Mouse (Mus musculus): ENCODE data around the gene Rpl3l. TPM values are rescaled to one million over a fixed set of nuclear protein-coding genes. Genes with fewer than 3 reads are reported as not detected.

The Rpl3l gene
- total and polyA plus RNA-seq, 2 experiments from 2014 or later = not detected

DNA sequence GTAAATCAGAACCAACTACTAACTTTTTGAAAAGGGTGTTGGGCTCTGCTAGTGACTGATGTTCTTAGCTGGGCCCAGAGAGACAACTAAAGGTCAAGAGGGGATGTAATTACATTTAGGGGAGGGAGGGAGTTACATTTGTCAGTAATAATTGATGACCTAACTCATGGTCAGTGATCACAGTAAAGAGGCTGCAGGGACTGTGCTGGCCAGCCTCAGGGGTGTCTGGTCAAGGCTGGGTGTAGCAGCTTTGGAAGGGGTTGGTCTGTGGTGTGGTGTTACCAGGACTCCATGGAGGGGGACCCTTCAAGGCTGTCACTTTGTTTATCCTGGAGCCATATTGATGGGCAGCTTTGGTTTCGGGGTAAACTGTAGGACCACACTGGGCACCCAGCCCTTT is 29.8 kb downstream of the Rpl3l start:
- H3K4me2 ChIP-seq (ENCODE audit: low read depth) = no peak overlapping the region
- H3K27ac ChIP-seq (ENCODE audit: low read depth, low read length) = no peak overlapping the region
- no peaks in the 10 kb centered on the region for H3K36me3 ChIP-seq (ENCODE audit: insufficient read depth)
- no peak for DNase-seq
- WGBS = 86% methylated on average over 1 of the region's 1 CpGs
- peaks cover 28% of the 10 kb centered on the region for H3K27me3 ChIP-seq (ENCODE audit: insufficient read depth, low read length)
- H3K4me1 ChIP-seq (ENCODE audit: insufficient read depth) = peaks cover 2% of the 10 kb centered on the region; the same call in 1 of the 2 replicates
- TF ChIP-seq CTCF (IDR thresholded peaks at IDR 0.05; ENCODE audit: low read depth) = no peak
- no peak overlapping the region for H3K9ac ChIP-seq
- no peak for ATAC-seq
- no peaks in the 10 kb centered on the region for H3K9me3 ChIP-seq (ENCODE audit: low read length)
- no peak overlapping the region for H3K4me3 ChIP-seq (ENCODE audit: low read depth, low read length)

- no peaks in the 10 kb centered on the region for H3K27me3 ChIP-seq (ENCODE audit: insufficient read depth, low read length)
- DNase-seq (no peak), ATAC-seq (no peak)
- H3K4me3 ChIP-seq (ENCODE audit: low read depth, low read length) = no peak overlapping the region
- no peak overlapping the region for H3K4me2 ChIP-seq (ENCODE audit: low read depth)
- no peak overlapping the region for H3K27ac ChIP-seq (ENCODE audit: low read depth, low read length)
- H3K9ac ChIP-seq = no peak overlapping the region
- H3K9me3 ChIP-seq (ENCODE audit: low read length) = no peaks in the 10 kb centered on the region
- TF ChIP-seq CTCF (IDR thresholded peaks at IDR 0.05; ENCODE audit: low read depth) = no peak
- WGBS = 59% methylated on average over 5 of the region's 5 CpGs
- H3K36me3 ChIP-seq (ENCODE audit: insufficient read depth) = no peaks in the 10 kb centered on the region
- no peaks in the 10 kb centered on the region for H3K4me1 ChIP-seq (ENCODE audit: insufficient read depth)
These were observed 33.5 kb downstream of the Rpl3l start for GRCm38 (mm10) chr17:24761121-24761520.

DNA sequence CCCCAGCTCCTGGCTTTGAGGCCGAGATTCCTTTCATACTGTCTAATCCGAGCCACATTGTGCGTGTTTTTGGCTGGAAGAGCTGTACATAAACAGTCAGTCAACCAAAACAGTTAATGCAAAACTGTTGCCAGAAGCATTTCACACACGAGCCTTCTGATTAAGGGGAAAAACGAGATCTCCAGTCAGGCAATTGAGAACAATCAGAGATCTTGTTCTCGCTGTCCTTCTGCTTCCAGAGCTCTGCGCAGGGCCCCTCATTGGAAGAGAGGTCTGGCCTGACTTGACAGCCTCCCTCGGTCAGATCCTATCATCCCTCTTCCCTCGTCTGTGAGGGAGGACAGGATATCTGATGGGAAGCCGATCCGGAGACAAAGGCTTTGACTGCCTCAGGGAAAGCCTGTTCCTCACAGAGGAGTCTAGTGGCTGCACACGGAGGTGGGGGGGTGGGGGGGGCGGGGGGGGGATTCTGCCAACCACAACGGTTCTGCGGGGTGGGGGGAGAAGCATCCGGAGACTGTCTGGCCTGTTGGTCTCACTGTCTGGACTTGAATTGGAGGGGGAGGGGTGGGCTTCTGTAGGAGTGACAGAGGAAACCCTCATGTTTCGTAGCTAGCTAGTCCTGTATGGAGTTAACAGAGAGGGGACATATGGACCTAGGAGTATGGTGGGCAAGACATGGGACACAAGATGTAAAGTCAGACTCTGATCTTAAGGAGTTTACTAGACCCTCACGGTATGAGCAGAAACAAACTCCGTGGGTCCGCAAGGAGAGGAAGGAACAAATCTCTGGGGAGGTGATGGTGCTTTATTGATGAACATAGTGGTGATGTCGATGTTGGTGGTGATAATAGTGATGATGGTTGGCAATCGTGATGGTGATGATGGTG is 37.6 kb downstream of the Rpl3l start:
- Histone ChIP-seq H3K4me2 (ENCODE audit: low read depth) (no peak overlapping the region), H3K9me3 (ENCODE audit: low read length) (no peaks in the 10 kb centered on the region), H3K9ac (no peak overlapping the region), H3K36me3 (ENCODE audit: insufficient read depth) (no peaks in the 10 kb centered on the region), H3K4me3 (ENCODE audit: low read depth, low read length) (no peak overlapping the region), H3K27ac (ENCODE audit: low read depth, low read length) (no peak overlapping the region), H3K27me3 (ENCODE audit: insufficient read depth, low read length) (no peaks in the 10 kb centered on the region; the same call in 1 of the 2 replicates), H3K4me1 (ENCODE audit: insufficient read depth) (no peaks in the 10 kb centered on the region)
- ATAC-seq (no peak; the same call in 1 of the 2 replicates), DNase-seq (peak; percentile 26)
- no peak for TF ChIP-seq CTCF (IDR thresholded peaks at IDR 0.05; ENCODE audit: low read depth)
- 47% methylated on average over 21 of the region's 22 CpGs for WGBS

DNA sequence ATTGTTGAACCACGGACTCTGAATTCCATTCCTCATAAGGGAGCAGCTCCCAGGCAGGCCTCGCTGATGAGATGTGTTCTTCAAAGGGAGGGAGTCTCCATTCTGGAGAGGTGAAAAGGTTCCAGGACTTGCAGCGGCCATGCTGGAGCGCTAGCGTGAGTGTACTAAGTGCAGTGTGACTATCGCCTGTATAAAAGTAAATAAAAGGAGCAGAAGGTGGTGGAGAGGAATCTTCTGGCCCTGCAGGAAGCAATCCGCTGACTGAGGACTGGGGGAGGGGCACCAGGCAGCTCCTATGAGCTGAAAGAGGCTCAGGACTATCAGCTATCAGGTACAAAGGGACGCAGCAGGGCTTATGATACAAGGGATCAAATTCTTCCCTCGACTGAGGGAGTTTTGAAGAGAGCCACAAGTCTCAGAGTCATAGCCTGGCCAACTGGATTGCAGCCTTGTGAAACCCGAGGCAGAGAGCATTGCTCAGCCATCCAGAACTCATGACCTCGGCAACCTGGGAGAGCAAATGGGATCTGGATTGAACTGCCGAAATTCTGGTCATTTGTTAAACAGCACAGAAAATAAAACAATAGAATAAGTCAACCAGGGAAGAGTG is 38.8 kb downstream of the Rpl3l start:
- no peaks in the 10 kb centered on the region for H3K4me1 ChIP-seq (ENCODE audit: insufficient read depth)
- ATAC-seq (no peak), DNase-seq (no peak)
- no peaks in the 10 kb centered on the region for H3K36me3 ChIP-seq (ENCODE audit: insufficient read depth)
- H3K27ac ChIP-seq (ENCODE audit: low read depth, low read length) = no peak overlapping the region
- no peaks in the 10 kb centered on the region; the same call in 1 of the 2 replicates for H3K27me3 ChIP-seq (ENCODE audit: insufficient read depth, low read length)
- H3K4me3 ChIP-seq (ENCODE audit: low read depth, low read length) = no peak overlapping the region
- H3K9me3 ChIP-seq (ENCODE audit: low read length) = no peaks in the 10 kb centered on the region
- H3K4me2 ChIP-seq (ENCODE audit: low read depth) = no peak overlapping the region
- TF ChIP-seq CTCF (IDR thresholded peaks at IDR 0.05; ENCODE audit: low read depth) = no peak
- no peak overlapping the region for H3K9ac ChIP-seq
- 23% methylated on average over 12 of the region's 12 CpGs for WGBS

DNA sequence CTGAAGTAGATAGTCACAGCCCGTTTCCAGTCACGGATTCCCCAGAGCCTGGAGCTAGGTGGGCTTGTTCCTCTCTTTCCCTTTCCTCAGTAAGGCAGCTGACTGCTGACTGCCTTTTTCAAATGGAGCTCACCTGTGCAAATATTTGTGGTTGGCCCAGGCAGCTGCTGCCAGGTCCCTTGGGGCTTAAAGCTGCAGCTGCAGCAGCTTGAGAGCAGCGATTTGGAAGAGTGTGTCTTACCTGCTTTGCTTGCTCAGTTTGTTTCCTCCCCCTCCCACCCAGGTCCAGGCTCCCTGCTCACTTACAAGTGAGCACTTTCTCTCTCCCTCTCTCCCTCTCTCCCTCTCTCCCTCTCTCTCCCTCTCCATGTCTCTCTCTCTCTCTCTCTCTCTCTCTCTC is 41.5 kb downstream of the Rpl3l start:
- ATAC-seq (no peak), DNase-seq (no peak)
- Histone ChIP-seq H3K9ac (no peak overlapping the region), H3K4me3 (ENCODE audit: low read depth, low read length) (no peak overlapping the region), H3K36me3 (ENCODE audit: insufficient read depth) (no peaks in the 10 kb centered on the region), H3K27me3 (ENCODE audit: insufficient read depth, low read length) (no peaks in the 10 kb centered on the region; the same call in 1 of the 2 replicates), H3K9me3 (ENCODE audit: low read length) (no peaks in the 10 kb centered on the region), H3K27ac (ENCODE audit: low read depth, low read length) (no peak overlapping the region), H3K4me1 (ENCODE audit: insufficient read depth) (no peaks in the 10 kb centered on the region), H3K4me2 (ENCODE audit: low read depth) (no peak overlapping the region)
- WGBS = 50% methylated on average over 3 of the region's 3 CpGs
- no peak for TF ChIP-seq CTCF (IDR thresholded peaks at IDR 0.05; ENCODE audit: low read depth)

- TF ChIP-seq CTCF (IDR thresholded peaks at IDR 0.05; ENCODE audit: low read depth) = no peak
- no peak overlapping the region for H3K27ac ChIP-seq (ENCODE audit: low read depth, low read length)
- no peak overlapping the region for H3K9ac ChIP-seq
- 84% methylated on average over 5 of the region's 5 CpGs for WGBS
- H3K4me2 ChIP-seq (ENCODE audit: low read depth) = no peak overlapping the region
- ATAC-seq = no peak
- no peaks in the 10 kb centered on the region for H3K9me3 ChIP-seq (ENCODE audit: low read length)
- no peaks in the 10 kb centered on the region for H3K4me1 ChIP-seq (ENCODE audit: insufficient read depth)
- H3K27me3 ChIP-seq (ENCODE audit: insufficient read depth, low read length) = no peaks in the 10 kb centered on the region; the same call in 1 of the 2 replicates
- no peaks in the 10 kb centered on the region for H3K36me3 ChIP-seq (ENCODE audit: insufficient read depth)
- no peak overlapping the region for H3K4me3 ChIP-seq (ENCODE audit: low read depth, low read length)
- DNase-seq = no peak
These were observed 45.6 kb downstream of the Rpl3l start for GRCm38 (mm10) chr17:24773241-24773640.

- ATAC-seq (no peak), DNase-seq (no peak)
- H3K4me2 ChIP-seq (ENCODE audit: low read depth) = no peak overlapping the region
- H3K9ac ChIP-seq = no peak overlapping the region
- no peaks in the 10 kb centered on the region for H3K36me3 ChIP-seq (ENCODE audit: insufficient read depth)
- TF ChIP-seq CTCF (IDR thresholded peaks at IDR 0.05; ENCODE audit: low read depth) = no peak
- H3K9me3 ChIP-seq (ENCODE audit: low read length) = no peaks in the 10 kb centered on the region
- H3K4me1 ChIP-seq (ENCODE audit: insufficient read depth) = no peaks in the 10 kb centered on the region
- H3K4me3 ChIP-seq (ENCODE audit: low read depth, low read length) = no peak overlapping the region
- 85% methylated on average over 8 of the region's 8 CpGs for WGBS
- no peaks in the 10 kb centered on the region for H3K27me3 ChIP-seq (ENCODE audit: insufficient read depth, low read length)
- H3K27ac ChIP-seq (ENCODE audit: low read depth, low read length) = no peak overlapping the region
These were observed 47.6 kb downstream of the Rpl3l start for GRCm38 (mm10) chr17:24775173-24775572.

Measured in forebrain, postnatal 0 days (tissue).